Mouse (Mus musculus) embryonic facial prominence, embryonic 10.5 days (tissue): ENCODE measurements around the gene Lrrc75b. TPM values are rescaled to one million over a fixed set of nuclear protein-coding genes. Genes with fewer than 3 reads are reported as not detected.
A peak's percentile ranks its signal among the peaks of the same experiment; 100 is the strongest.

ENCODE experiments used
- DNase-seq: peaks from one replicate; pipeline ENCODE4 v3.0.0-alpha.2; 2017; ENCODE audit warnings: low spot score
- H3K27ac ChIP-seq: fragments of 300-500 bp; sonication (generic); replicated peaks from 2 replicates; pipeline ENCODE4 v1.5.1; 2016; ENCODE audit warnings: mild to moderate bottlenecking
- H3K27me3 ChIP-seq: fragments of 300-500 bp; sonication (generic); replicated peaks from 2 replicates; pipeline ENCODE4 v1.6.1; 2016; ENCODE audit warnings: low read depth, mild to moderate bottlenecking; ENCODE audit not compliant: poor library complexity, severe bottlenecking
- H3K36me3 ChIP-seq: fragments of 300-500 bp; sonication (generic); replicated peaks from 2 replicates; pipeline ENCODE4 v1.6.1; 2016; ENCODE audit warnings: mild to moderate bottlenecking, moderate library complexity
- H3K4me1 ChIP-seq: fragments of 300-500 bp; sonication (generic); 2 replicates; pipeline ENCODE4 v1.6.1; 2016
- H3K4me3 ChIP-seq: fragments of 300-500 bp; sonication (generic); 2 replicates; pipeline ENCODE4 v1.5.1; 2016; ENCODE audit warnings: mild to moderate bottlenecking, moderate library complexity
- H3K9me3 ChIP-seq: fragments of 300-500 bp; sonication (generic); 2 replicates; pipeline ENCODE4 v1.6.1; 2016; ENCODE audit warnings: mild to moderate bottlenecking
- WGBS: fragments of 180-500 bp; shearing (Covaris S2); methylation state at CpG from one replicate; pipeline ENCODE4 v1.1.7; 2016; 5-methylcytosine and 5-hydroxymethylcytosine counted together
- polyA plus RNA-seq: library from polyadenylated mRNA; unstranded; fragments of >200 nt; fragmentation: Nextera tagmentation; extraction: Ambion mirVana; gene quantifications from 2 replicates; pipeline ENCODE4 v1.2.1, GENCODE M21; 2016

Gene Lrrc75b
- polyA plus RNA-seq, 1 experiment from 2014 or later, result 1.6 TPM

GRCm38 (mm10) chr10:75565436-75565835, 5.3 kb upstream of the Lrrc75b start:
- peaks cover 59% of the 10 kb centered on the region for H3K27me3 ChIP-seq
- H3K4me1 ChIP-seq, result peaks cover 26% of the 10 kb centered on the region

GRCm38 (mm10) chr10:75564687-75565265, 4.6 kb upstream of the Lrrc75b start:
- WGBS, result 84% methylated on average over 12 of the region's 12 CpGs
- Histone ChIP-seq H3K36me3 (no peaks in the 10 kb centered on the region), H3K4me3 (no peak overlapping the region), H3K9me3 (no peaks in the 10 kb centered on the region), H3K4me1 (peaks cover 32% of the 10 kb centered on the region), H3K27ac (no peak overlapping the region), H3K27me3 (peaks cover 64% of the 10 kb centered on the region)
- no peak for DNase-seq

More at GRCm38 (mm10) chr10:75565436-75565835, 5.3 kb upstream of the Lrrc75b start:
- Histone ChIP-seq H3K27ac (no peak overlapping the region), H3K4me3 (no peak overlapping the region), H3K9me3 (no peaks in the 10 kb centered on the region), H3K36me3 (no peaks in the 10 kb centered on the region)
- DNase-seq, result no peak
- WGBS, result 65% methylated on average over 6 of the region's 6 CpGs

- 83% methylated on average over 8 of the region's 8 CpGs for WGBS
- H3K4me1 ChIP-seq, result peaks cover 43% of the 10 kb centered on the region
- no peaks in the 10 kb centered on the region for H3K36me3 ChIP-seq
- DNase-seq, result no peak
- H3K9me3 ChIP-seq, result no peaks in the 10 kb centered on the region
- no peak overlapping the region for H3K27ac ChIP-seq
- peaks cover 69% of the 10 kb centered on the region for H3K27me3 ChIP-seq
- no peak overlapping the region for H3K4me3 ChIP-seq
These were observed 2.5 kb upstream of the Lrrc75b start for GRCm38 (mm10) chr10:75562596-75562995.

GRCm38 (mm10) chr10:75561071-75561654, 1.0 kb upstream of the Lrrc75b start, which contains the start of gene Ggt1:
Gene Ggt1 (plus strand): TSS chr10:75561604.
- H3K27ac ChIP-seq, result peak within 1 kb of the TSS; percentile 85
- H3K4me1 ChIP-seq, result peaks cover 50% of the 10 kb centered on the region
- H3K36me3 ChIP-seq, result no peaks in the 10 kb centered on the region
- H3K9me3 ChIP-seq, result no peaks in the 10 kb centered on the region
- DNase-seq, result no peak
- WGBS, result 40% methylated on average over 10 of the region's 10 CpGs
- H3K27me3 ChIP-seq, result peaks cover 77% of the 10 kb centered on the region
- peak within 1 kb of the TSS; percentile 78 for H3K4me3 ChIP-seq

- no peaks in the 10 kb centered on the region for H3K36me3 ChIP-seq
- DNase-seq, result peak; percentile 54
- 10% methylated on average over 6 of the region's 6 CpGs for WGBS
- H3K27ac ChIP-seq, result peak overlapping the region; percentile 85
- H3K9me3 ChIP-seq, result no peaks in the 10 kb centered on the region
- H3K27me3 ChIP-seq, result peaks cover 77% of the 10 kb centered on the region
- H3K4me1 ChIP-seq, result peaks cover 51% of the 10 kb centered on the region
- peak overlapping the region; percentile 78 for H3K4me3 ChIP-seq
These were observed 394 bp upstream of the Lrrc75b start for GRCm38 (mm10) chr10:75560549-75560899.

GRCm38 (mm10) chr10:75559041-75559675, 972 bp downstream of the Lrrc75b start:
- no peak for DNase-seq
- peak overlapping the region; percentile 78 for H3K4me3 ChIP-seq
- H3K27ac ChIP-seq, result peak overlapping the region; percentile 85
- H3K9me3 ChIP-seq, result no peaks in the 10 kb centered on the region
- peaks cover 75% of the 10 kb centered on the region for H3K27me3 ChIP-seq
- peaks cover 50% of the 10 kb centered on the region for H3K4me1 ChIP-seq
- 2% methylated on average over 14 of the region's 14 CpGs for WGBS
- no peaks in the 10 kb centered on the region for H3K36me3 ChIP-seq

- Histone ChIP-seq H3K27me3 (peaks cover 69% of the 10 kb centered on the region), H3K4me1 (peaks cover 50% of the 10 kb centered on the region), H3K36me3 (no peaks in the 10 kb centered on the region), H3K9me3 (no peaks in the 10 kb centered on the region), H3K4me3 (peak overlapping the region; percentile 78; the same call in 1 of the 2 replicates), H3K27ac (no peak overlapping the region)
- DNase-seq, result no peak
- WGBS, result 20% methylated on average over 3 of the region's 3 CpGs
These were observed 1.6 kb downstream of the Lrrc75b start for GRCm38 (mm10) chr10:75558515-75558914.

GRCm38 (mm10) chr10:75556026-75556425, 4.1 kb downstream of the Lrrc75b start:
- no peaks in the 10 kb centered on the region for H3K36me3 ChIP-seq
- H3K4me1 ChIP-seq, result peaks cover 59% of the 10 kb centered on the region
- peak overlapping the region; percentile 62 for H3K27ac ChIP-seq
- H3K27me3 ChIP-seq, result peaks cover 44% of the 10 kb centered on the region
- 33% methylated on average over 9 of the region's 9 CpGs for WGBS
- no peak overlapping the region for H3K4me3 ChIP-seq
- H3K9me3 ChIP-seq, result no peaks in the 10 kb centered on the region
- no peak for DNase-seq

- Histone ChIP-seq H3K4me1 (peaks cover 55% of the 10 kb centered on the region), H3K36me3 (no peaks in the 10 kb centered on the region), H3K4me3 (no peak overlapping the region), H3K9me3 (no peaks in the 10 kb centered on the region), H3K27ac (peak overlapping the region; percentile 62; the same call in 1 of the 2 replicates), H3K27me3 (peaks cover 40% of the 10 kb centered on the region)
- WGBS, result 62% methylated on average over 6 of the region's 6 CpGs
- DNase-seq, result no peak
These were observed 4.6 kb downstream of the Lrrc75b start for GRCm38 (mm10) chr10:75555557-75555956.

- H3K4me3 ChIP-seq, result no peak overlapping the region
- H3K9me3 ChIP-seq, result no peaks in the 10 kb centered on the region
- no peak overlapping the region for H3K27ac ChIP-seq
- no peaks in the 10 kb centered on the region for H3K36me3 ChIP-seq
- WGBS, result 88% methylated on average over 8 of the region's 8 CpGs
- H3K27me3 ChIP-seq, result peaks cover 25% of the 10 kb centered on the region
- DNase-seq, result no peak
- H3K4me1 ChIP-seq, result peaks cover 40% of the 10 kb centered on the region
These were observed 6.0 kb downstream of the Lrrc75b start for GRCm38 (mm10) chr10:75554090-75554489.

GRCm38 (mm10) chr10:75552701-75553450, 7.3 kb downstream of the Lrrc75b start:
- DNase-seq, result no peak
- Histone ChIP-seq H3K27me3 (peaks cover 13% of the 10 kb centered on the region), H3K4me3 (no peak overlapping the region), H3K9me3 (no peaks in the 10 kb centered on the region), H3K4me1 (peaks cover 29% of the 10 kb centered on the region), H3K36me3 (no peaks in the 10 kb centered on the region), H3K27ac (no peak overlapping the region)
- 70% methylated on average over 13 of the region's 13 CpGs for WGBS

GRCm38 (mm10) chr10:75552106-75552505, 8.0 kb downstream of the Lrrc75b start:
- no peaks in the 10 kb centered on the region for H3K9me3 ChIP-seq
- no peak for DNase-seq
- H3K4me1 ChIP-seq, result peaks cover 26% of the 10 kb centered on the region
- H3K36me3 ChIP-seq, result no peaks in the 10 kb centered on the region
- H3K27me3 ChIP-seq, result peaks cover 5% of the 10 kb centered on the region; the same call in 1 of the 2 replicates
- no peak overlapping the region for H3K4me3 ChIP-seq
- H3K27ac ChIP-seq, result 0 out of 2 replicates have a peak overlapping the region, but pooled peaks have one; percentile 19
- 86% methylated on average over 2 of the region's 2 CpGs for WGBS
